Mouse (Mus musculus): ENCODE data around the gene Kif3c.
A peak's percentile ranks its signal among the peaks of the same experiment; 100 is the strongest.

Gene Kif3c

GRCm38 (mm10) chr12:3364508-3365448, at the start of gene Kif3c:
Kif3c (plus strand) TSS chr12:3365132.
- peak; percentile 50 to 53 for DNase-seq

GRCm38 (mm10) chr12:3316083-3316482, 48.8 kb upstream of the Kif3c start:
- DNase-seq = no peak

GRCm38 (mm10) chr12:3316937-3317336, 48.0 kb upstream of the Kif3c start:
- no peak for DNase-seq

- DNase-seq = no peak
These were observed 45.6 kb upstream of the Kif3c start for GRCm38 (mm10) chr12:3319377-3319776.

- no peak for DNase-seq
These were observed 41.7 kb upstream of the Kif3c start for GRCm38 (mm10) chr12:3323241-3323640.

- DNase-seq = no peak
These were observed 39.7 kb upstream of the Kif3c start for GRCm38 (mm10) chr12:3325232-3325631.

GRCm38 (mm10) chr12:3329677-3330076, 35.3 kb upstream of the Kif3c start:
- DNase-seq = no peak

- no peak for DNase-seq
These were observed 26.0 kb upstream of the Kif3c start for GRCm38 (mm10) chr12:3338931-3339330.

GRCm38 (mm10) chr12:3344155-3344554, 20.8 kb upstream of the Kif3c start:
- DNase-seq = no peak

GRCm38 (mm10) chr12:3345038-3345437, 19.9 kb upstream of the Kif3c start:
- DNase-seq = no peak

GRCm38 (mm10) chr12:3347682-3348081, 17.2 kb upstream of the Kif3c start:
- no peak for DNase-seq

- DNase-seq = no peak
These were observed 15.5 kb upstream of the Kif3c start for GRCm38 (mm10) chr12:3349387-3349786.

GRCm38 (mm10) chr12:3350136-3350535, 14.8 kb upstream of the Kif3c start:
- peak; percentile 59 to 60 for DNase-seq

GRCm38 (mm10) chr12:3352216-3352615, 12.7 kb upstream of the Kif3c start:
- no peak for DNase-seq

GRCm38 (mm10) chr12:3355068-3355467, 9.9 kb upstream of the Kif3c start:
- DNase-seq = no peak

- DNase-seq = no peak
These were observed 8.1 kb upstream of the Kif3c start for GRCm38 (mm10) chr12:3356824-3357223.

GRCm38 (mm10) chr12:3359302-3359701, 5.6 kb upstream of the Kif3c start:
- DNase-seq = peak; percentile 63 to 87

GRCm38 (mm10) chr12:3360043-3360442, 4.9 kb upstream of the Kif3c start:
- no peak for DNase-seq

- no peak for DNase-seq
These were observed 856 bp upstream of the Kif3c start for GRCm38 (mm10) chr12:3364076-3364475.

GRCm38 (mm10) chr12:3365449-3366189, 687 bp downstream of the Kif3c start:
- no peak for DNase-seq

- no peak for DNase-seq
These were observed 1.4 kb downstream of the Kif3c start for GRCm38 (mm10) chr12:3366190-3366956.

- no peak for DNase-seq
These were observed 2.0 kb downstream of the Kif3c start for GRCm38 (mm10) chr12:3366957-3367260.

- no peak for DNase-seq
These were observed 3.8 kb downstream of the Kif3c start for GRCm38 (mm10) chr12:3368771-3369170.

Measured in kidney, adult 8-10 months (tissue).